Mouse (Mus musculus): ENCODE data around the gene Smad1. TPM values are rescaled to one million over a fixed set of nuclear protein-coding genes. Genes with fewer than 3 reads are reported as not detected.

Smad1 gene
- polyA plus RNA-seq, 1 experiment from 2014 or later: 18.5 TPM

DNA sequence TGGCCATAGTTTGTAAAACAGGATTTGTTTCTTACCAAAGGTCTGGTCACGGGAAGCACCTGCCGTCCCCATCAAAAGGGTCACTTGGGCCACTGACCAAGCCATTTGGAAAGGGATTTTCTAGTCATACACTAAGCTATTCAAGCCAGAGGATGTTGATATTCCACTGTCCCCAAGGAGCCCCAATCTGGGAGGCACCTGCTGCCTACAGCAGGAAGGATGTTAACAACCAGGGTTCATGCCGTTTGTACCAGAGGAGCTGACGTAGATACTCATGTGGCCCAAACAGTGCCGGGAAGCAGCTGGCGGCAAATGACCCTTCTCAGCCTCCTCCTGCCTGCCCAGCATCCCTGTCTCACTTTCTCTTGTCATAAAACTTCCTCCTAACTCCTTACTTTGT is 73.8 kb downstream of the Smad1 start:
- H3K36me3 ChIP-seq (ENCODE audit: control insufficient read depth, insufficient read depth, low read length): no peaks in the 10 kb centered on the region
- no peak for ATAC-seq (replicated peaks; ENCODE audit: low FRiP score)
- H3K9ac ChIP-seq (ENCODE audit: low read depth, low read length): no peak overlapping the region
- WGBS: 79% methylated on average over 6 of the region's 6 CpGs
- no peak overlapping the region for H3K27ac ChIP-seq (ENCODE audit: low read depth, low read length)
- no peaks in the 10 kb centered on the region for H3K4me1 ChIP-seq (replicated peaks; ENCODE audit: control insufficient read depth, insufficient read depth, low read length)
- no peaks in the 10 kb centered on the region for H3K9me3 ChIP-seq (ENCODE audit: control insufficient read depth, low read length)
- no peak for DNase-seq (ENCODE audit: low spot score)
- no peak overlapping the region for H3K4me2 ChIP-seq
- no peaks in the 10 kb centered on the region for H3K27me3 ChIP-seq (replicated peaks; ENCODE audit: control insufficient read depth, insufficient read depth, low read length)
- H3K4me3 ChIP-seq (ENCODE audit: low read depth, low read length): no peak overlapping the region

DNA sequence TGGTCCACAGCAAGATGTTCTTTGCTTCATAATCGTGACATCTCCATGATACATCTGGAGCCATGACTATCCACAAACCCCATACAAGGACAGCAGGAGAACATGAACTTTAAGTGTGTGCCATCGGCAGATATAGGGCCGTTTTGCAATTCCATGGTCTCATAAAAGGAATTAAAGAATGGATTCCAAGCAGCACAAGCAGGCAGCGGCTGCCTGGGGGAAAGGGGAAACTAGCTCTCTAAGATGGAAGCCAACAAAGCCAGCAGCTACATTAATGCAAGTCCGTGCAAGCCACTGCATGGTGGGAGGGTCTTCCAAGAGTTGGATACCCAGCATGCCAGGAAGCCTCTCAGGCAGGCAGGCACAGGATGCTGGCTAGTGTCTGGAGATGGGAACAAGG is 74.4 kb downstream of the Smad1 start:
- Histone ChIP-seq H3K27ac (ENCODE audit: low read depth, low read length) (no peak overlapping the region), H3K9ac (ENCODE audit: low read depth, low read length) (no peak overlapping the region), H3K36me3 (ENCODE audit: control insufficient read depth, insufficient read depth, low read length) (no peaks in the 10 kb centered on the region), H3K4me2 (no peak overlapping the region), H3K27me3 (replicated peaks; ENCODE audit: control insufficient read depth, insufficient read depth, low read length) (no peaks in the 10 kb centered on the region), H3K9me3 (ENCODE audit: control insufficient read depth, low read length) (no peaks in the 10 kb centered on the region), H3K4me3 (ENCODE audit: low read depth, low read length) (no peak overlapping the region), H3K4me1 (replicated peaks; ENCODE audit: control insufficient read depth, insufficient read depth, low read length) (no peaks in the 10 kb centered on the region)
- 73% methylated on average over 5 of the region's 5 CpGs for WGBS
- DNase-seq (ENCODE audit: low spot score) (no peak), ATAC-seq (replicated peaks; ENCODE audit: low FRiP score) (no peak)

GRCm38 (mm10) chr8:79324036-79324435 is 75.3 kb downstream of the Smad1 start:
- no peaks in the 10 kb centered on the region for H3K36me3 ChIP-seq (ENCODE audit: control insufficient read depth, insufficient read depth, low read length)
- no peak for ATAC-seq (replicated peaks; ENCODE audit: low FRiP score)
- H3K9me3 ChIP-seq (ENCODE audit: control insufficient read depth, low read length): no peaks in the 10 kb centered on the region
- no peaks in the 10 kb centered on the region for H3K4me1 ChIP-seq (replicated peaks; ENCODE audit: control insufficient read depth, insufficient read depth, low read length)
- no peaks in the 10 kb centered on the region for H3K27me3 ChIP-seq (replicated peaks; ENCODE audit: control insufficient read depth, insufficient read depth, low read length)
- no peak overlapping the region for H3K9ac ChIP-seq (ENCODE audit: low read depth, low read length)
- no peak overlapping the region for H3K4me3 ChIP-seq (ENCODE audit: low read depth, low read length)
- no peak overlapping the region for H3K4me2 ChIP-seq
- no peak overlapping the region for H3K27ac ChIP-seq (ENCODE audit: low read depth, low read length)
- no peak for DNase-seq (ENCODE audit: low spot score)
- 54% methylated on average over 3 of the region's 3 CpGs for WGBS

- no peak overlapping the region for H3K4me2 ChIP-seq
Measured at GRCm38 (mm10) chr8:79323121-79323520, 76.2 kb downstream of the Smad1 start.

GRCm38 (mm10) chr8:79310801-79311200 is 88.5 kb downstream of the Smad1 start:
- ATAC-seq (replicated peaks; ENCODE audit: low FRiP score): no peak
- no peak overlapping the region for H3K27ac ChIP-seq (ENCODE audit: low read depth, low read length)
- H3K4me2 ChIP-seq: no peak overlapping the region
- no peaks in the 10 kb centered on the region for H3K9me3 ChIP-seq (ENCODE audit: control insufficient read depth, low read length)
- DNase-seq (ENCODE audit: low spot score): no peak
- H3K4me1 ChIP-seq (replicated peaks; ENCODE audit: control insufficient read depth, insufficient read depth, low read length): no peaks in the 10 kb centered on the region
- H3K27me3 ChIP-seq (replicated peaks; ENCODE audit: control insufficient read depth, insufficient read depth, low read length): no peaks in the 10 kb centered on the region
- WGBS: 63% methylated on average over 2 of the region's 2 CpGs
- no peak overlapping the region for H3K4me3 ChIP-seq (ENCODE audit: low read depth, low read length)
- no peaks in the 10 kb centered on the region for H3K36me3 ChIP-seq (ENCODE audit: control insufficient read depth, insufficient read depth, low read length)
- H3K9ac ChIP-seq (ENCODE audit: low read depth, low read length): no peak overlapping the region

More at GRCm38 (mm10) chr8:79323121-79323520, 76.2 kb downstream of the Smad1 start:
- H3K9me3 ChIP-seq (ENCODE audit: control insufficient read depth, low read length): no peaks in the 10 kb centered on the region
- no peak overlapping the region for H3K9ac ChIP-seq (ENCODE audit: low read depth, low read length)
- H3K27me3 ChIP-seq (replicated peaks; ENCODE audit: control insufficient read depth, insufficient read depth, low read length): no peaks in the 10 kb centered on the region
- no peak for ATAC-seq (replicated peaks; ENCODE audit: low FRiP score)
- no peak overlapping the region for H3K4me3 ChIP-seq (ENCODE audit: low read depth, low read length)
- no peak overlapping the region for H3K27ac ChIP-seq (ENCODE audit: low read depth, low read length)
- H3K4me1 ChIP-seq (replicated peaks; ENCODE audit: control insufficient read depth, insufficient read depth, low read length): no peaks in the 10 kb centered on the region
- WGBS: 58% methylated on average over 7 of the region's 7 CpGs
- no peak for DNase-seq (ENCODE audit: low spot score)
- H3K36me3 ChIP-seq (ENCODE audit: control insufficient read depth, insufficient read depth, low read length): no peaks in the 10 kb centered on the region

GRCm38 (mm10) chr8:79305941-79306340 is 93.4 kb downstream of the Smad1 start:
- no peak for DNase-seq (ENCODE audit: low spot score)
- H3K36me3 ChIP-seq (ENCODE audit: control insufficient read depth, insufficient read depth, low read length): no peaks in the 10 kb centered on the region
- H3K27me3 ChIP-seq (replicated peaks; ENCODE audit: control insufficient read depth, insufficient read depth, low read length): no peaks in the 10 kb centered on the region
- 69% methylated on average over 5 of the region's 5 CpGs for WGBS
- H3K4me1 ChIP-seq (replicated peaks; ENCODE audit: control insufficient read depth, insufficient read depth, low read length): no peaks in the 10 kb centered on the region
- no peak overlapping the region for H3K4me2 ChIP-seq
- H3K27ac ChIP-seq (ENCODE audit: low read depth, low read length): no peak overlapping the region
- H3K9me3 ChIP-seq (ENCODE audit: control insufficient read depth, low read length): no peaks in the 10 kb centered on the region
- H3K9ac ChIP-seq (ENCODE audit: low read depth, low read length): no peak overlapping the region
- H3K4me3 ChIP-seq (ENCODE audit: low read depth, low read length): no peak overlapping the region
- ATAC-seq (replicated peaks; ENCODE audit: low FRiP score): no peak

DNA sequence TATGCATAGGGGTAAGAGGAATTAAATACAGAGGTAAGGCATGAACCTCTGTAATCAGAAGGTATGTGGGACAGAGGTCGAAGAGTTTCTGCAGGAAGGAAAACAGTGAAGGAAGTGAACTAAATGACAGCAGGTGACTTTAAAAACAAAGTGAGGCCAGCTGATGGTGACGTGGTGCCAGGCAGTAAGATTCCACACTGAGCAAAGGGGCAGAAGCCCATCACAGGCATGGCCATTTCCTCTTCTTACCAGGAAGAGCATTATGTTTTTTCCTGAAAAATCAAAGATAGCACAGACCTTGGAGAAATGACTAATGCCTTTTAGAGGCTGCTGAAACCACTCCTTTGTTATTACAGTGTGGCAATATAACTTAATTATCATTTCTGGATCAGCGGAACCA is 97.8 kb downstream of the Smad1 start:
- Histone ChIP-seq H3K27me3 (replicated peaks; ENCODE audit: control insufficient read depth, insufficient read depth, low read length) (no peaks in the 10 kb centered on the region), H3K4me2 (no peak overlapping the region), H3K27ac (ENCODE audit: low read depth, low read length) (no peak overlapping the region), H3K4me3 (ENCODE audit: low read depth, low read length) (no peak overlapping the region), H3K9ac (ENCODE audit: low read depth, low read length) (no peak overlapping the region), H3K4me1 (replicated peaks; ENCODE audit: control insufficient read depth, insufficient read depth, low read length) (no peaks in the 10 kb centered on the region), H3K36me3 (ENCODE audit: control insufficient read depth, insufficient read depth, low read length) (0 out of 2 replicates have a peak, but pooled peaks cover 2% of the 10 kb centered on the region), H3K9me3 (ENCODE audit: control insufficient read depth, low read length) (no peaks in the 10 kb centered on the region)
- no peak for DNase-seq (ENCODE audit: low spot score)
- no peak for ATAC-seq (replicated peaks; ENCODE audit: low FRiP score)
- WGBS: 73% methylated on average over 3 of the region's 3 CpGs

DNA sequence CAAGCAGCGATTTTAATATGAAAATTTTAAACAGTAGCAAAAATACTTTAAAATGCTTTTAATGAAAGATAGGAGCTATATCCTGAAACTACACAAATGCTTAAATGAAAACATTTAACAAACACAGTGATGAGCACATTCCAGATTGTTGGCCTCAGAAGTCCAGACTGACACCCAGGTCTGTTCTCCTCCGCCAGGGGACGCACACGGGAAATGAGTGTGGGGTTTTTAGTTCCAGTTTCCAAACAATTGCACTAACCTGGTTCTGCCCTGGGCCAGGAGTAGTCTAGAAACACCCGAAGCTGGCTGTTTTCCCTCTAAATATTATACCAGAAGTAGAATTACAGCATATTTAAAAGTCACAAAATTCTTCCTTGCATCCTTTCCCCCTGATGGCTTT is 99.6 kb downstream of the Smad1 start:
- H3K9ac ChIP-seq (ENCODE audit: low read depth, low read length): no peak overlapping the region
- no peaks in the 10 kb centered on the region for H3K27me3 ChIP-seq (replicated peaks; ENCODE audit: control insufficient read depth, insufficient read depth, low read length)
- no peaks in the 10 kb centered on the region for H3K4me1 ChIP-seq (replicated peaks; ENCODE audit: control insufficient read depth, insufficient read depth, low read length)
- H3K27ac ChIP-seq (ENCODE audit: low read depth, low read length): no peak overlapping the region
- no peak overlapping the region for H3K4me2 ChIP-seq
- DNase-seq (ENCODE audit: low spot score) (no peak), ATAC-seq (replicated peaks; ENCODE audit: low FRiP score) (no peak)
- 0 out of 2 replicates have a peak, but pooled peaks cover 2% of the 10 kb centered on the region for H3K36me3 ChIP-seq (ENCODE audit: control insufficient read depth, insufficient read depth, low read length)
- 81% methylated on average over 5 of the region's 5 CpGs for WGBS
- no peak overlapping the region for H3K4me3 ChIP-seq (ENCODE audit: low read depth, low read length)
- H3K9me3 ChIP-seq (ENCODE audit: control insufficient read depth, low read length): no peaks in the 10 kb centered on the region

DNA sequence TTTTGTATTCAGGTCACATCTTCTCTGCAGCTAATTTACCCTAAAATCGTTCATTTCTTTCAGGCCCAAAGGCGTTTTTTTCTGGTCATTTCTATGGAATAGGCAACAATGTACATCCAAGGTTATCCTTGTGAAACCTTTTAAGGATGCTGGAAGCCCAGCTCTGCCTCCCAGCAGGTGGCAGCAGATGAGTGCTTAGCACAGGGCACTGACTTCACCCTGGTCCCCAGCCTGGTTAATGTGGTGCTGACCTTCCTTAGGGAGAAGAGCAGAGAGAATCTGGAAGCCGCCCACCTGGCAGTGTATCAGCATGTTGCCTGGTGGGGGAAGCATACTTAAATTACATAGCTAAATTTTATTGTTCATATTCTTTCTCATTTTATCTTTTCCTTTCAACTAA is 101.6 kb downstream of the Smad1 start:
- no peak for ATAC-seq (replicated peaks; ENCODE audit: low FRiP score)
- 65% methylated on average over 3 of the region's 3 CpGs for whole genome bisulfite sequencing

More for the DNA sequence above, 101.6 kb downstream of the Smad1 start:
- Histone ChIP-seq H3K9me3 (ENCODE audit: control insufficient read depth, low read length) (no peaks in the 10 kb centered on the region), H3K27me3 (replicated peaks; ENCODE audit: control insufficient read depth, insufficient read depth, low read length) (no peaks in the 10 kb centered on the region), H3K4me3 (ENCODE audit: low read depth, low read length) (no peak overlapping the region), H3K27ac (ENCODE audit: low read depth, low read length) (no peak overlapping the region), H3K4me2 (no peak overlapping the region), H3K4me1 (replicated peaks; ENCODE audit: control insufficient read depth, insufficient read depth, low read length) (peaks cover 8% of the 10 kb centered on the region), H3K9ac (ENCODE audit: low read depth, low read length) (no peak overlapping the region), H3K36me3 (ENCODE audit: control insufficient read depth, insufficient read depth, low read length) (0 out of 2 replicates have a peak, but pooled peaks cover 2% of the 10 kb centered on the region)
- no peak for DNase-seq (ENCODE audit: low spot score)
